Mouse (Mus musculus) heart, postnatal 0 days (tissue): ENCODE measurements at regions not wholly inside any gene's neighbourhood (a gene's known extent, or its start where the extent isn't known, plus 50 kb on each side); places are given as distances from the start of the nearest gene placed in this dataset.

Experiments
- CTCF ChIP-seq: IDR thresholded peaks from 2 replicates; pipeline ENCODE4 v1.5.1; 2016; ENCODE audit warnings: antibody characterized with exemption, control low read depth, low read depth
- EP300 ChIP-seq: IDR thresholded peaks from 2 replicates; pipeline ENCODE4 v1.6.1; 2016; ENCODE audit warnings: antibody characterized with exemption, low read depth

- TF ChIP-seq CTCF: no peak
- TF ChIP-seq EP300: no peak
Observed at GRCm38 (mm10) chr3:128113209-128113608, 217.1 kb upstream of the Fam241a start.
